Mouse (Mus musculus) kidney, embryonic 14.5 days (tissue): ENCODE measurements around the gene Ercc4. TPM values are rescaled to one million over a fixed set of nuclear protein-coding genes. Genes with fewer than 3 reads are reported as not detected.

Experiments
- ATAC-seq: fragments of 200-750 bp; cut with Nextera tagmentation; 2 replicates; pipeline ENCODE4 v1.8.0; 2017; ENCODE audit warnings: moderate number of reproducible peaks, mild to moderate bottlenecking, moderate TSS enrichment, moderate library complexity; ENCODE audit not compliant: low FRiP score, low TSS enrichment
- H3K27ac ChIP-seq: fragments of 300-500 bp; sonication (generic); 2 replicates; pipeline ENCODE4 v1.5.1; 2014; ENCODE audit warnings: low read depth, mild to moderate bottlenecking, low read length, moderate library complexity, mixed read lengths
- H3K27me3 ChIP-seq: fragments of 300-500 bp; sonication (generic); 2 replicates; pipeline ENCODE4 v1.6.1; 2014; ENCODE audit warnings: mild to moderate bottlenecking, low read length; ENCODE audit not compliant: control insufficient read depth, insufficient read depth
- H3K36me3 ChIP-seq: fragments of 300-500 bp; sonication (generic); 2 replicates; pipeline ENCODE4 v1.6.1; 2014; ENCODE audit warnings: low read length, mixed read lengths; ENCODE audit not compliant: control insufficient read depth, insufficient read depth
- H3K4me1 ChIP-seq: fragments of 300-500 bp; sonication (generic); 2 replicates; pipeline ENCODE4 v1.6.1; 2014; ENCODE audit warnings: low read length, mixed read lengths; ENCODE audit not compliant: control insufficient read depth, insufficient read depth
- H3K4me2 ChIP-seq: fragments of 300-500 bp; sonication (generic); replicated peaks from 2 replicates; pipeline ENCODE4 v1.6.1; 2014; ENCODE audit warnings: low read depth, mild to moderate bottlenecking, low read length
- H3K4me3 ChIP-seq: fragments of 300-500 bp; sonication (generic); 2 replicates; pipeline ENCODE4 v1.5.1; 2014; ENCODE audit warnings: mild to moderate bottlenecking, low read length
- H3K9ac ChIP-seq: fragments of 300-500 bp; sonication (generic); 2 replicates; pipeline ENCODE4 v1.6.1; 2014; ENCODE audit warnings: low read depth, mild to moderate bottlenecking, low read length, moderate library complexity
- H3K9me3 ChIP-seq: fragments of 300-500 bp; sonication (generic); 2 replicates; pipeline ENCODE4 v1.6.1; 2016; ENCODE audit warnings: low read length; ENCODE audit not compliant: control insufficient read depth
- WGBS: fragments of 180-500 bp; shearing (Covaris S2); extraction: QIAGEN DNeasy Blood & Tissue Kit; methylation state at CpG from one replicate; pipeline ENCODE4 v1.1.7; 2014; 5-methylcytosine and 5-hydroxymethylcytosine counted together
- polyA plus RNA-seq: library from polyadenylated mRNA; unstranded; fragments of >200 nt; fragmentation: Nextera tagmentation; extraction: Ambion mirVana; gene quantifications from 2 replicates; pipeline ENCODE4 v1.2.1, GENCODE M21; 2014

Ercc4 gene
- polyA plus RNA-seq, 1 experiment from 2014 or later = 16.1 TPM

DNA sequence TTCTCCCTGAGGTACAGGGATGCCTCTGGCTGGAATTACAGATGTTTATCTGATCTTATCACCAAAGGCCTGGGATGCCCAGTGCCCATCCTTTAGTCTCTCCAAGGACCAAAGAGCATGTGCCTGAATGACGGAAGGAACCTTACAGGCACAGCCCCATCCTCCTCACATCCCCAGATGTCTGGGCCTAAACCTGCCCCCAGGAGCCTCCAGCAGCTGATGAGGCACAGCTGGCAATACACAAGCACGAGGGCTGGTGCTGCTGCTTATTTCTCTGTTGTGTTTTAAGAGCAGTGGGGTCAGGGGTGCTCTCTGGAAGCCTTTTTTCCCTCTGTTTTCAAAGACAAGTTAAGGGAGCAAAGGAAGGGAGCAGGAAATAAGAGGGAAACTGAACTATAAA lies 89.7 kb downstream of the Ercc4 start:
- Histone ChIP-seq H3K27me3 (no peaks in the 10 kb centered on the region), H3K27ac (no peak overlapping the region), H3K9ac (no peak overlapping the region), H3K4me1 (peaks cover 9% of the 10 kb centered on the region), H3K36me3 (no peaks in the 10 kb centered on the region), H3K4me2 (no peak overlapping the region), H3K4me3 (no peak overlapping the region), H3K9me3 (no peaks in the 10 kb centered on the region)
- 6% methylated on average over 2 of the region's 2 CpGs for WGBS
- ATAC-seq = no peak

Other genes starting within 250 kb of the Ercc4 start
- 30.1 and 33.8 TPM in 2 replicates for gene Mrtfb, start 146.8 kb downstream of the Ercc4 start, polyA plus RNA-seq